Mouse (Mus musculus) liver, adult (tissue): ENCODE measurements around the gene Snx1.

Experiments
- GATA4 ChIP-seq: IDR thresholded peaks from 2 replicates; pipeline ENCODE4 v1.6.1; 2014; ENCODE audit warnings: mild to moderate bottlenecking, low read length; ENCODE audit not compliant: insufficient replicate concordance

The Snx1 gene

DNA sequence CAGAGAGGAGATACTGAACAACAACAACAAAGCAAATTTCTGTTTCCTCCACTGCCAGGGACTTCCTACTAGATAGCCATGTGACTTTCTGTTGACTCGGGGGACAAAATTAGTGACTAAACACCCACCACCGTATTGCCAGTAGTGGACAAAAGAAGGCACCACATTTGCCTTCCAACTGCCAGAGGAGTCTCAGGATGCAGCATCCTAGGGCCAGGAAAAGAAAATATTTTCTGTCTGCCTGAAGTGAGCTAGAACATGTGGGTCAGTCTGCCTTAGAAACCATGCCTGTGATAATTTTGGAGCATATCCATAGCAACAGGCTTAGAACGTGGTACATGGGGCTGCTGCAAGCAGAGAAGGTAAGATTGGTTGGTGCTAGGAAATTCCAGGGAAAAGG, 85.6 kb downstream of the Snx1 start:
- TF ChIP-seq GATA4: no peak

DNA sequence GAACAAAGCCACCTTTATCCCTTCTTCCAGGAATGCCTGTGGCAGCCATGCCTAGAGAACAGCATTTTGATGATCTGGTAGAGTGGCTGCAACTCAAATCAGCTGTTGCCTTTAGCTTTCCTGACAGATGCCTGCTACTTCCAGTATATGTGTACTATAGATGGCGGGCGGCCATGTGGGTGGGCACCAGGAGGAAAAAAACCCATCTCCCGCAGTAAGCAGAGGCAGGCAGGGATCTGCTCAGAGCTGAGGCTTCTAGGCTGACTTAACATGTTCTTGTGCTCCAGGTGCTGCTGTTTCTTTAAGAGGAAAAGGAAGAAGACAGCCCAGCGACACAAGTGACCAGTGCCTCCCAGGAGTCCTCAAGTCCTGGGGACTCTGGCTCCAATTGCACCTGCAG, 87.1 kb downstream of the Snx1 start:
- no peak for TF ChIP-seq GATA4

GRCm38 (mm10) chr9:66038581-66038980, 87.8 kb downstream of the Snx1 start:
- no peak for TF ChIP-seq GATA4
